Mouse (Mus musculus): Measurements from ENCODE around the gene Papss2. TPM values are rescaled to one million over a fixed set of nuclear protein-coding genes. Genes with fewer than 3 reads are reported as not detected.

Papss2 gene
- polyA plus RNA-seq, 1 experiment from 2014 or later, result 48.0 TPM

GRCm38 (mm10) chr19:32620859-32621445 is 25.4 kb downstream of the Papss2 start:
- no peaks in the 10 kb centered on the region for H3K27me3 ChIP-seq
- 68% methylated on average over 15 of the region's 15 CpGs for WGBS
- H3K4me1 ChIP-seq, result peaks cover 7% of the 10 kb centered on the region; the same call in 1 of the 2 replicates
- no peak overlapping the region for H3K9ac ChIP-seq
- H3K9me3 ChIP-seq, result no peaks in the 10 kb centered on the region
- H3K36me3 ChIP-seq, result peaks cover 7% of the 10 kb centered on the region
- no peak overlapping the region for H3K4me3 ChIP-seq
- no peak for ATAC-seq (ENCODE audit: low FRiP score, low read depth)
- H3K4me2 ChIP-seq (replicated peaks), result no peak overlapping the region
- H3K27ac ChIP-seq, result no peak overlapping the region

GRCm38 (mm10) chr19:32622142-32622541 is 26.6 kb downstream of the Papss2 start:
- Histone ChIP-seq H3K9ac (no peak overlapping the region), H3K4me1 (peaks cover 13% of the 10 kb centered on the region), H3K9me3 (no peaks in the 10 kb centered on the region), H3K27me3 (no peaks in the 10 kb centered on the region), H3K4me2 (replicated peaks) (no peak overlapping the region), H3K27ac (no peak overlapping the region), H3K4me3 (no peak overlapping the region), H3K36me3 (peaks cover 7% of the 10 kb centered on the region)
- ATAC-seq (ENCODE audit: low FRiP score, low read depth), result no peak
- 77% methylated on average over 3 of the region's 3 CpGs for WGBS

- Histone ChIP-seq H3K9ac (no peak overlapping the region), H3K4me1 (peaks cover 7% of the 10 kb centered on the region; the same call in 1 of the 2 replicates), H3K27ac (no peak overlapping the region), H3K4me3 (no peak overlapping the region), H3K9me3 (no peaks in the 10 kb centered on the region), H3K27me3 (no peaks in the 10 kb centered on the region), H3K4me2 (replicated peaks) (no peak overlapping the region), H3K36me3 (peaks cover 7% of the 10 kb centered on the region)
- WGBS, result 61% methylated on average over 13 of the region's 13 CpGs
- no peak for ATAC-seq (ENCODE audit: low FRiP score, low read depth)
These were observed 31.3 kb downstream of the Papss2 start for GRCm38 (mm10) chr19:32626768-32627331.

- Histone ChIP-seq H3K9me3 (no peaks in the 10 kb centered on the region), H3K4me3 (no peak overlapping the region), H3K27ac (no peak overlapping the region), H3K4me1 (peaks cover 7% of the 10 kb centered on the region; the same call in 1 of the 2 replicates), H3K27me3 (no peaks in the 10 kb centered on the region), H3K9ac (no peak overlapping the region), H3K36me3 (peaks cover 7% of the 10 kb centered on the region; the same call in 1 of the 2 replicates), H3K4me2 (replicated peaks) (no peak overlapping the region)
- WGBS, result 85% methylated on average over 4 of the region's 4 CpGs
- no peak for ATAC-seq (ENCODE audit: low FRiP score, low read depth)
These were observed 32.0 kb downstream of the Papss2 start for GRCm38 (mm10) chr19:32627631-32628030.

GRCm38 (mm10) chr19:32628572-32629132 is 33.1 kb downstream of the Papss2 start:
- H3K4me3 ChIP-seq, result no peak overlapping the region
- no peak for ATAC-seq (ENCODE audit: low FRiP score, low read depth)
- H3K4me2 ChIP-seq (replicated peaks), result no peak overlapping the region
- H3K9ac ChIP-seq, result no peak overlapping the region
- 75% methylated on average over 7 of the region's 7 CpGs for WGBS
- no peak overlapping the region for H3K27ac ChIP-seq
- peaks cover 7% of the 10 kb centered on the region; the same call in 1 of the 2 replicates for H3K4me1 ChIP-seq
- no peaks in the 10 kb centered on the region for H3K9me3 ChIP-seq
- H3K27me3 ChIP-seq, result no peaks in the 10 kb centered on the region
- peaks cover 7% of the 10 kb centered on the region; the same call in 1 of the 2 replicates for H3K36me3 ChIP-seq

GRCm38 (mm10) chr19:32634916-32635315 is 39.3 kb downstream of the Papss2 start:
- H3K9me3 ChIP-seq, result no peaks in the 10 kb centered on the region
- peaks cover 49% of the 10 kb centered on the region for H3K36me3 ChIP-seq
- ATAC-seq (ENCODE audit: low FRiP score, low read depth), result no peak
- H3K4me1 ChIP-seq, result no peaks in the 10 kb centered on the region
- no peaks in the 10 kb centered on the region for H3K27me3 ChIP-seq
- H3K27ac ChIP-seq, result no peak overlapping the region
- no peak overlapping the region for H3K9ac ChIP-seq
- H3K4me2 ChIP-seq (replicated peaks), result no peak overlapping the region
- H3K4me3 ChIP-seq, result no peak overlapping the region
- 83% methylated on average over 8 of the region's 8 CpGs for WGBS

- Histone ChIP-seq H3K4me2 (replicated peaks) (no peak overlapping the region), H3K36me3 (peaks cover 74% of the 10 kb centered on the region), H3K27me3 (no peaks in the 10 kb centered on the region), H3K4me3 (no peak overlapping the region), H3K4me1 (no peaks in the 10 kb centered on the region), H3K9me3 (no peaks in the 10 kb centered on the region), H3K27ac (no peak overlapping the region), H3K9ac (no peak overlapping the region)
- ATAC-seq (ENCODE audit: low FRiP score, low read depth), result no peak
- 70% methylated on average over 16 of the region's 16 CpGs for WGBS
These were observed 42.0 kb downstream of the Papss2 start for GRCm38 (mm10) chr19:32637357-32638275.

- Histone ChIP-seq H3K9me3 (no peaks in the 10 kb centered on the region), H3K36me3 (peaks cover 82% of the 10 kb centered on the region), H3K9ac (no peak overlapping the region), H3K27ac (no peak overlapping the region), H3K4me3 (no peak overlapping the region), H3K4me2 (replicated peaks) (no peak overlapping the region), H3K4me1 (no peaks in the 10 kb centered on the region), H3K27me3 (no peaks in the 10 kb centered on the region)
- ATAC-seq (ENCODE audit: low FRiP score, low read depth), result no peak
- WGBS, result 51% methylated on average over 13 of the region's 13 CpGs
These were observed 42.8 kb downstream of the Papss2 start for GRCm38 (mm10) chr19:32638276-32638903.

- Histone ChIP-seq H3K4me2 (replicated peaks) (no peak overlapping the region), H3K27ac (no peak overlapping the region), H3K27me3 (no peaks in the 10 kb centered on the region), H3K9me3 (peaks cover 7% of the 10 kb centered on the region), H3K36me3 (peaks cover 78% of the 10 kb centered on the region), H3K4me3 (no peak overlapping the region), H3K9ac (no peak overlapping the region), H3K4me1 (no peaks in the 10 kb centered on the region)
- WGBS, result 89% methylated on average over 7 of the region's 7 CpGs
- ATAC-seq (ENCODE audit: low FRiP score, low read depth), result no peak
These were observed 45.9 kb downstream of the Papss2 start for GRCm38 (mm10) chr19:32641535-32641934.

- no peak overlapping the region for H3K27ac ChIP-seq
- H3K4me1 ChIP-seq, result no peaks in the 10 kb centered on the region
- ATAC-seq (ENCODE audit: low FRiP score, low read depth), result no peak
- H3K27me3 ChIP-seq, result no peaks in the 10 kb centered on the region
- H3K9ac ChIP-seq, result no peak overlapping the region
- no peak overlapping the region for H3K4me3 ChIP-seq
- 90% methylated on average over 8 of the region's 8 CpGs for WGBS
- peaks cover 7% of the 10 kb centered on the region for H3K9me3 ChIP-seq
- peaks cover 73% of the 10 kb centered on the region for H3K36me3 ChIP-seq
- H3K4me2 ChIP-seq (replicated peaks), result no peak overlapping the region
These were observed 46.4 kb downstream of the Papss2 start for GRCm38 (mm10) chr19:32641995-32642394.

GRCm38 (mm10) chr19:32643642-32644041 is 48.1 kb downstream of the Papss2 start:
- 90% methylated on average over 3 of the region's 3 CpGs for WGBS
- Histone ChIP-seq H3K4me2 (replicated peaks) (no peak overlapping the region), H3K36me3 (peaks cover 66% of the 10 kb centered on the region), H3K4me3 (no peak overlapping the region), H3K4me1 (peaks cover 5% of the 10 kb centered on the region; the same call in 1 of the 2 replicates), H3K27me3 (no peaks in the 10 kb centered on the region), H3K9ac (no peak overlapping the region), H3K9me3 (peaks cover 11% of the 10 kb centered on the region), H3K27ac (no peak overlapping the region)
- no peak for ATAC-seq (ENCODE audit: low FRiP score, low read depth)

Data from limb, embryonic 13.5 days (tissue).